Mouse (Mus musculus): ENCODE data around the gene Gm30302. TPM values are rescaled to one million over a fixed set of nuclear protein-coding genes. Genes with fewer than 3 reads are reported as not detected.

Gm30302 gene
- polyA plus RNA-seq, 1 experiment = not detected

GRCm38 (mm10) chr13:49768048-49768447 is 30.8 kb downstream of the Gm30302 start:
- H3K36me3 ChIP-seq (ENCODE audit: control insufficient read depth, insufficient read depth) = no peaks in the 10 kb centered on the region
- no peaks in the 10 kb centered on the region for H3K79me2 ChIP-seq (ENCODE audit: control insufficient read depth, insufficient read depth)
- no peak overlapping the region for H3K4me3 ChIP-seq
- H3K27me3 ChIP-seq (ENCODE audit: control insufficient read depth, insufficient read depth, insufficient read length) = no peaks in the 10 kb centered on the region
- H3K4me2 ChIP-seq (ENCODE audit: low read depth) = no peak overlapping the region
- no peak for TF ChIP-seq SRF (IDR thresholded peaks at IDR 0.05; ENCODE audit: control insufficient read depth, insufficient read length, low read depth)
- no peak for TF ChIP-seq TCF12 (IDR thresholded peaks at IDR 0.05; ENCODE audit: insufficient read depth, poor library complexity, severe bottlenecking)
- TF ChIP-seq MYOD1 (IDR thresholded peaks at IDR 0.05; ENCODE audit: control insufficient read depth in 1 of 3, insufficient read length in 2 of 3, low read depth in 2 of 3) = peak in 1 of 3 experiments; percentile 64
- TF ChIP-seq E2F4 (IDR thresholded peaks at IDR 0.05; ENCODE audit: insufficient read depth) = no peak
- no peak for TF ChIP-seq TCF3 (IDR thresholded peaks at IDR 0.05; ENCODE audit: insufficient read length, low read depth)
- no peak for TF ChIP-seq REST (IDR thresholded peaks at IDR 0.05; ENCODE audit: insufficient read depth, insufficient read length)
- peak in 2 of 3 experiments; percentile 9 to 77 for TF ChIP-seq MYOG (IDR thresholded peaks at IDR 0.05; ENCODE audit: control insufficient read depth in 1 of 3, insufficient read depth in 1 of 3, insufficient read length in 2 of 3, low read depth in 2 of 3)
- TF ChIP-seq USF1 (IDR thresholded peaks at IDR 0.05; ENCODE audit: low read depth) = no peak
- no peak for TF ChIP-seq MAX (IDR thresholded peaks at IDR 0.05; ENCODE audit: low read depth)
- no peak for TF ChIP-seq POLR2AphosphoS2 (IDR thresholded peaks at IDR 0.05; ENCODE audit: insufficient read length, low read depth)
- no peak for TF ChIP-seq CEBPB (IDR thresholded peaks at IDR 0.05; ENCODE audit: insufficient read depth, poor library complexity, severe bottlenecking)
- no peak for TF ChIP-seq POLR2A (IDR thresholded peaks at IDR 0.05; ENCODE audit: insufficient read length, low read depth)
- H3ac ChIP-seq (ENCODE audit: control insufficient read depth, insufficient read length) = no peak overlapping the region

- H3K4me2 ChIP-seq (ENCODE audit: low read depth) = no peak overlapping the region
- TF ChIP-seq POLR2A (IDR thresholded peaks at IDR 0.05; ENCODE audit: insufficient read length, low read depth) (no peak), MYOD1 (IDR thresholded peaks at IDR 0.05; ENCODE audit: control insufficient read depth in 1 of 3, insufficient read length in 2 of 3, low read depth in 2 of 3) (peak in 1 of 3 experiments; percentile 84), TCF3 (IDR thresholded peaks at IDR 0.05; ENCODE audit: insufficient read length, low read depth) (no peak), MYOG (IDR thresholded peaks at IDR 0.05; ENCODE audit: control insufficient read depth in 1 of 3, insufficient read depth in 1 of 3, insufficient read length in 2 of 3, low read depth in 2 of 3) (peak in 1 of 3 experiments; percentile 49)
- no peaks in the 10 kb centered on the region for H3K79me2 ChIP-seq (ENCODE audit: control insufficient read depth, insufficient read depth)
- H3ac ChIP-seq (ENCODE audit: control insufficient read depth, insufficient read length) = no peak overlapping the region
- H3K4me3 ChIP-seq = no peak overlapping the region
- H3K27me3 ChIP-seq (ENCODE audit: control insufficient read depth, insufficient read depth, insufficient read length) = no peaks in the 10 kb centered on the region
- H3K36me3 ChIP-seq (ENCODE audit: control insufficient read depth, insufficient read depth) = no peaks in the 10 kb centered on the region
Observed at GRCm38 (mm10) chr13:49766269-49766668, 32.5 kb downstream of the Gm30302 start.

DNA sequence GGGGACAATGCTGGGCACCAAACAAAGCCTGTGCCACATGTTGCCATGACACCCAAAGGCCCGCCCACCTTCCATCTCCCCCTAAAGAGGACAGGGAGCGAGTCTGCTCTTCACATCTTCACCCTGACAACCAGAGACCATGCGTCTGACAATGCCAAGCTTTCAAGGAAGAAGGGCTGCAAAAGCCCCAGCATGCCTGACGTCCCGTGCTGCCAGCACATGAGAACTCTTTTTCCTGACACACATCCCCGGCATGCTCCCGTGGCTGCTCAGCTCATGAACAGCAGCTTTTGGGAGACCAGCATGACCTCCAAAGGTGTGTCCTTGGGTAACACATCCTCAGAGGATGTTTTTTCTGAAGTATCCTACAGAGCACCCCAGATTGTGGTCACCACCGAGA is 33.5 kb downstream of the Gm30302 start:
- Histone ChIP-seq H3K4me2 (ENCODE audit: low read depth) (no peak overlapping the region), H3K27me3 (ENCODE audit: control insufficient read depth, insufficient read depth, insufficient read length) (no peaks in the 10 kb centered on the region), H3K4me3 (no peak overlapping the region), H3K36me3 (ENCODE audit: control insufficient read depth, insufficient read depth) (no peaks in the 10 kb centered on the region), H3ac (ENCODE audit: control insufficient read depth, insufficient read length) (no peak overlapping the region), H3K79me2 (ENCODE audit: control insufficient read depth, insufficient read depth) (no peaks in the 10 kb centered on the region)
- TF ChIP-seq E2F4 (IDR thresholded peaks at IDR 0.05; ENCODE audit: insufficient read depth) (no peak), MYOD1 (IDR thresholded peaks at IDR 0.05; ENCODE audit: control insufficient read depth in 1 of 3, insufficient read length in 2 of 3, low read depth in 2 of 3) (no peak), POLR2AphosphoS2 (IDR thresholded peaks at IDR 0.05; ENCODE audit: insufficient read length, low read depth) (no peak), SRF (IDR thresholded peaks at IDR 0.05; ENCODE audit: control insufficient read depth, insufficient read length, low read depth) (no peak), TCF3 (IDR thresholded peaks at IDR 0.05; ENCODE audit: insufficient read length, low read depth) (no peak), USF1 (IDR thresholded peaks at IDR 0.05; ENCODE audit: low read depth) (no peak), POLR2A (IDR thresholded peaks at IDR 0.05; ENCODE audit: insufficient read length, low read depth) (no peak), REST (IDR thresholded peaks at IDR 0.05; ENCODE audit: insufficient read depth, insufficient read length) (no peak), MAX (IDR thresholded peaks at IDR 0.05; ENCODE audit: low read depth) (no peak), CEBPB (IDR thresholded peaks at IDR 0.05; ENCODE audit: insufficient read depth, poor library complexity, severe bottlenecking) (no peak), MYOG (IDR thresholded peaks at IDR 0.05; ENCODE audit: control insufficient read depth in 1 of 3, insufficient read depth in 1 of 3, insufficient read length in 2 of 3, low read depth in 2 of 3) (no peak)

DNA sequence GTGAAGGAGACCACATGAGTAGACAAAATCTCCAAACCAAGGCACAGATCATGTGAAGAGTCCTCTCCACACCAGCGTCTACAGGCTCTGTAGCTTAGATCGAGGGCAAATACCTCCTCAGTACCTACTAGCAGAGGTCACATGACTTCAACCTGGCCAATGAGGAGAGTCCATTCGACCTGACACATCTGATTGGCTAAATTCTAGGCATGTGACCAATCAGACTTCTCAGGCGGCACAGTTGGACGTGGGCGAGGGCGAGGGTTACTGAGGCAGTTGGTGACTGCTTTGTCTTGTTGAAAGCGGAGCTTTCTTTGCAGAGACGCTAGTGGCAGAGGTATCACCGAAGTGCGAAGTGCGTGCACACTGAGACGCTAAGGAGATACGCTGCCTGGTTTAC is 36.6 kb downstream of the Gm30302 start:
- TF ChIP-seq TCF12 (IDR thresholded peaks at IDR 0.05; ENCODE audit: insufficient read depth, poor library complexity, severe bottlenecking) = no peak
- no peak for TF ChIP-seq REST (IDR thresholded peaks at IDR 0.05; ENCODE audit: insufficient read depth, insufficient read length)
- TF ChIP-seq SRF (IDR thresholded peaks at IDR 0.05; ENCODE audit: control insufficient read depth, insufficient read length, low read depth) = no peak
- TF ChIP-seq MYOG (IDR thresholded peaks at IDR 0.05; ENCODE audit: control insufficient read depth in 1 of 3, insufficient read depth in 1 of 3, insufficient read length in 2 of 3, low read depth in 2 of 3) = no peak
- no peak for TF ChIP-seq POLR2A (IDR thresholded peaks at IDR 0.05; ENCODE audit: insufficient read length, low read depth)
- no peak for TF ChIP-seq MYOD1 (IDR thresholded peaks at IDR 0.05; ENCODE audit: control insufficient read depth in 1 of 3, insufficient read length in 2 of 3, low read depth in 2 of 3)
- no peak for TF ChIP-seq POLR2AphosphoS2 (IDR thresholded peaks at IDR 0.05; ENCODE audit: insufficient read length, low read depth)
- no peak for TF ChIP-seq CEBPB (IDR thresholded peaks at IDR 0.05; ENCODE audit: insufficient read depth, poor library complexity, severe bottlenecking)
- no peak for TF ChIP-seq USF1 (IDR thresholded peaks at IDR 0.05; ENCODE audit: low read depth)
- no peak for TF ChIP-seq TCF3 (IDR thresholded peaks at IDR 0.05; ENCODE audit: insufficient read length, low read depth)
- TF ChIP-seq E2F4 (IDR thresholded peaks at IDR 0.05; ENCODE audit: insufficient read depth) = no peak
- no peak for TF ChIP-seq MAX (IDR thresholded peaks at IDR 0.05; ENCODE audit: low read depth)
- Histone ChIP-seq H3K27me3 (ENCODE audit: control insufficient read depth, insufficient read depth, insufficient read length) (no peaks in the 10 kb centered on the region), H3K36me3 (ENCODE audit: control insufficient read depth, insufficient read depth) (no peaks in the 10 kb centered on the region), H3K4me3 (no peak overlapping the region), H3K4me2 (ENCODE audit: low read depth) (no peak overlapping the region), H3K79me2 (ENCODE audit: control insufficient read depth, insufficient read depth) (no peaks in the 10 kb centered on the region), H3ac (ENCODE audit: control insufficient read depth, insufficient read length) (no peak overlapping the region)

- Histone ChIP-seq H3K27me3 (ENCODE audit: control insufficient read depth, insufficient read depth, insufficient read length) (no peaks in the 10 kb centered on the region), H3K36me3 (ENCODE audit: control insufficient read depth, insufficient read depth) (no peaks in the 10 kb centered on the region), H3K4me2 (ENCODE audit: low read depth) (no peak overlapping the region), H3ac (ENCODE audit: control insufficient read depth, insufficient read length) (no peak overlapping the region), H3K79me2 (ENCODE audit: control insufficient read depth, insufficient read depth) (no peaks in the 10 kb centered on the region), H3K4me3 (no peak overlapping the region)
- no peak for TF ChIP-seq CEBPB (IDR thresholded peaks at IDR 0.05; ENCODE audit: insufficient read depth, poor library complexity, severe bottlenecking)
- no peak for TF ChIP-seq POLR2A (IDR thresholded peaks at IDR 0.05; ENCODE audit: insufficient read length, low read depth)
- no peak for TF ChIP-seq MYOD1 (IDR thresholded peaks at IDR 0.05; ENCODE audit: control insufficient read depth in 1 of 3, insufficient read length in 2 of 3, low read depth in 2 of 3)
- TF ChIP-seq POLR2AphosphoS2 (IDR thresholded peaks at IDR 0.05; ENCODE audit: insufficient read length, low read depth) = no peak
- no peak for TF ChIP-seq REST (IDR thresholded peaks at IDR 0.05; ENCODE audit: insufficient read depth, insufficient read length)
- no peak for TF ChIP-seq E2F4 (IDR thresholded peaks at IDR 0.05; ENCODE audit: insufficient read depth)
- no peak for TF ChIP-seq TCF3 (IDR thresholded peaks at IDR 0.05; ENCODE audit: insufficient read length, low read depth)
- no peak for TF ChIP-seq MYOG (IDR thresholded peaks at IDR 0.05; ENCODE audit: control insufficient read depth in 1 of 3, insufficient read depth in 1 of 3, insufficient read length in 2 of 3, low read depth in 2 of 3)
- TF ChIP-seq SRF (IDR thresholded peaks at IDR 0.05; ENCODE audit: control insufficient read depth, insufficient read length, low read depth) = no peak
- no peak for TF ChIP-seq TCF12 (IDR thresholded peaks at IDR 0.05; ENCODE audit: insufficient read depth, poor library complexity, severe bottlenecking)
- no peak for TF ChIP-seq USF1 (IDR thresholded peaks at IDR 0.05; ENCODE audit: low read depth)
Observed at GRCm38 (mm10) chr13:49760675-49761074, 38.1 kb downstream of the Gm30302 start.
